Mouse (Mus musculus) embryonic facial prominence, embryonic 14.5 days (tissue): ENCODE measurements around the gene Gm29106. TPM values are rescaled to one million over a fixed set of nuclear protein-coding genes. Genes with fewer than 3 reads are reported as not detected.
"Not testable (repeated sequence)": the region's sequence is repeated elsewhere in the genome, so short reads cannot be mapped to it uniquely, and the experiment has no call there.

Experiments used
- ATAC-seq: fragments of 200-750 bp; cut with Nextera tagmentation; 2 replicates; pipeline ENCODE4 v1.8.0; 2017; ENCODE audit warnings: low read depth, moderate number of reproducible peaks, moderate TSS enrichment
- DNase-seq: peaks from one replicate; pipeline ENCODE4 v3.0.0-alpha.2; 2015; ENCODE audit warnings: low spot score
- H3K27ac ChIP-seq: fragments of 300-500 bp; sonication (generic); replicated peaks from 2 replicates; pipeline ENCODE4 v1.5.1; 2014; ENCODE audit warnings: low read depth, mild to moderate bottlenecking, low read length, moderate library complexity
- H3K27me3 ChIP-seq: fragments of 300-500 bp; sonication (generic); replicated peaks from 2 replicates; pipeline ENCODE4 v1.6.1; 2014; ENCODE audit warnings: low read length; ENCODE audit not compliant: control insufficient read depth, insufficient read depth
- H3K36me3 ChIP-seq: fragments of 300-500 bp; sonication (generic); 2 replicates; pipeline ENCODE4 v1.6.1; 2014; ENCODE audit warnings: low read length, mixed read lengths; ENCODE audit not compliant: control insufficient read depth, insufficient read depth
- H3K4me1 ChIP-seq: fragments of 300-500 bp; sonication (generic); 2 replicates; pipeline ENCODE4 v1.6.1; 2014; ENCODE audit warnings: antibody characterized with exemption, low read length; ENCODE audit not compliant: control insufficient read depth, insufficient read depth
- H3K4me2 ChIP-seq: fragments of 300-500 bp; sonication (generic); 2 replicates; pipeline ENCODE4 v1.6.1; 2014; ENCODE audit warnings: low read depth, mild to moderate bottlenecking, low read length, moderate library complexity, mixed read lengths
- H3K4me3 ChIP-seq: fragments of 300-500 bp; sonication (generic); 2 replicates; pipeline ENCODE4 v1.5.1; 2014; ENCODE audit warnings: low read depth, mild to moderate bottlenecking, low read length
- H3K9ac ChIP-seq: fragments of 300-500 bp; sonication (generic); 2 replicates; pipeline ENCODE4 v1.6.1; 2014; ENCODE audit warnings: low read depth, mild to moderate bottlenecking, low read length, moderate library complexity, mixed read lengths
- H3K9me3 ChIP-seq: fragments of 300-500 bp; sonication (generic); 2 replicates; pipeline ENCODE4 v1.6.1; 2016; ENCODE audit warnings: low read length; ENCODE audit not compliant: control insufficient read depth
- WGBS: fragments of 180-500 bp; shearing (Covaris S2); extraction: QIAGEN DNeasy Blood & Tissue Kit; methylation state at CpG from one replicate; pipeline ENCODE4 v1.1.7; 2014; 5-methylcytosine and 5-hydroxymethylcytosine counted together
- polyA plus RNA-seq: library from polyadenylated mRNA; unstranded; fragments of >200 nt; fragmentation: Nextera tagmentation; extraction: Ambion mirVana; gene quantifications from 2 replicates; pipeline ENCODE4 v1.2.1, GENCODE M21; 2014

The Gm29106 gene
- polyA plus RNA-seq: 0.07 and 0.31 TPM in 2 replicates

DNA sequence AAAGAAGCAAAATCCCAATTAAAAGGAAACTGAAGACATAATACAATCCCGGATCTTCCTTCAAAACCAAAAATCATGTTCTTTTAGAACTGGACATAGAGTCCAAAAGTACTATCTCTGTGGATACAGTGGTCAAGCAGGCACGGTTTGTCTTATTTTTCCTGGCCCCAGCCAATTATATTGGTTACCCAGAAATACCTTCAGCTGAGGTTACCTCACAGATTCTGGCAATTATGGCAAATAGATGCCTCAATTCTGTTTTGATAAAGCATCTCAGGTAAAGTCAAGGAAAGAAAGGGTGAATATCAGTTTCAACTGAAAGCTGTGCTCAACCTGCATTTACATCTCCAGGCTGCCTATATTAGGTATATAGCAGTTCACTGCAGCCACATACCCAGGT lies at the start of gene Gm29106:
Gene Gm29106 (plus strand): TSS at position 301 of the 400 bp plus-strand sequence.
- not testable (repeated sequence) for H3K27me3 ChIP-seq, H3K9ac ChIP-seq, DNase-seq, ATAC-seq, H3K4me3 ChIP-seq, H3K9me3 ChIP-seq, H3K27ac ChIP-seq, H3K36me3 ChIP-seq, H3K4me1 ChIP-seq, H3K4me2 ChIP-seq
- WGBS: 61% methylated on average over 2 of the region's 2 CpGs

DNA sequence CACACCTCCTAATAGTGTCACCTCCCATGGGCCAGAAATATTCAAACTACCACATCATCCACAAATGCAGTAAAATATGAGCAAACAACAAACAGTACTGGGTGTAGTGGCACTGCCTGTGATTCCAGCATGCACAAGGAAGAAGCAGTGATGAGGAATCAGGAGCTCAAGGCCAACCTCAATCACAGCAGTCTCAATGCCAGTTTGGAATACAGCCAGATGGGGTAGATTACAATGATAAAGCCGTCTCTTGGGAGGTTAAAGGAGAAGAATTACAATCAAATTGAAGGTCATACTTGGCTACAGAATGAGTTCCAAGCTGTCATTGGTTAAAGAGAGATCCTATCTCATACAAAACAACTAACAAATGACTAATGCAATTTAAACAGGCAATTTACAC lies 52.2 kb downstream of the Gm29106 start:
- H3K4me3 ChIP-seq: no peak overlapping the region
- 41% methylated on average over 1 of the region's 1 CpGs for WGBS
- DNase-seq (no peak), ATAC-seq (no peak)
- no peak overlapping the region for H3K27ac ChIP-seq
- no peak overlapping the region for H3K9ac ChIP-seq
- no peaks in the 10 kb centered on the region for H3K36me3 ChIP-seq
- H3K4me2 ChIP-seq: no peak overlapping the region
- no peaks in the 10 kb centered on the region for H3K27me3 ChIP-seq
- no peaks in the 10 kb centered on the region for H3K4me1 ChIP-seq
- H3K9me3 ChIP-seq: no peaks in the 10 kb centered on the region

DNA sequence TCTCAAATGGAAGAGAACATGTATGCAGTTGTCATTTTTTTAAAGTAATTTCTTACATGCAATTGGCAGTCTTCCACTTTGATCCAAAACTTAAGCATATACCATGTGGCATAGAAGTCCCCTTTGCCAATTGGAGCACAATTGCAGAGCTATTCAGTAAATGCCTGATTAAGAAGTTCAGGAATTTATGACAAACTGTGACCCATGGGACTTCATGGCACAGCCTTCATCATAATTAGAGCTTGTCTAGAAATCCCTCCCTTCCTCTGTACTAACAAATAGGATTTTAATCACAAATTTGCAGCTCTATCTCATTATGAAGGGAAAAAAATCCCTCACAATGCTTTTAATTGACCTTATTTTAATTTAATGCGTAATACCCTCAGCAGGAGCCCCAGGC lies 59.7 kb downstream of the Gm29106 start:
- WGBS: 75% methylated on average over 1 of the region's 1 CpGs
- no peak overlapping the region for H3K4me2 ChIP-seq
- H3K4me1 ChIP-seq: no peaks in the 10 kb centered on the region
- H3K9me3 ChIP-seq: no peaks in the 10 kb centered on the region
- H3K4me3 ChIP-seq: no peak overlapping the region
- ATAC-seq (no peak), DNase-seq (no peak)
- H3K36me3 ChIP-seq: no peaks in the 10 kb centered on the region
- no peak overlapping the region for H3K27ac ChIP-seq
- H3K27me3 ChIP-seq: no peaks in the 10 kb centered on the region
- H3K9ac ChIP-seq: no peak overlapping the region

Other genes with a start within 250 kb of the Gm29106 start
- gene Gm28168, start 248.5 kb upstream of the Gm29106 start, polyA plus RNA-seq: not detected in 2 replicates
- gene Gm7145, start 210.6 kb upstream of the Gm29106 start, polyA plus RNA-seq: not detected in 2 replicates
- gene Tsn, start 135.2 kb downstream of the Gm29106 start, polyA plus RNA-seq: 252 and 282 TPM in 2 replicates
- 74.5 and 84.7 TPM in 2 replicates for gene Nifk, start 145.3 kb downstream of the Gm29106 start, polyA plus RNA-seq
- 40.3 and 48.6 TPM in 2 replicates for gene Clasp1, start 212.5 kb downstream of the Gm29106 start, polyA plus RNA-seq